Mouse (Mus musculus) right cerebral cortex, adult 2 months (tissue): ENCODE data around the gene Decr2.
"Not testable (repeated sequence)": the region's sequence is repeated elsewhere in the genome, so short reads cannot be mapped to it uniquely, and the experiment has no call there.

Experiments
- DNase-seq, 2 experiments: peaks; one replicate each; pipeline ENCODE4 v3.0.0; 2021 to 2022; ENCODE audit warnings: low spot score in 2 of 2

The Decr2 gene

DNA sequence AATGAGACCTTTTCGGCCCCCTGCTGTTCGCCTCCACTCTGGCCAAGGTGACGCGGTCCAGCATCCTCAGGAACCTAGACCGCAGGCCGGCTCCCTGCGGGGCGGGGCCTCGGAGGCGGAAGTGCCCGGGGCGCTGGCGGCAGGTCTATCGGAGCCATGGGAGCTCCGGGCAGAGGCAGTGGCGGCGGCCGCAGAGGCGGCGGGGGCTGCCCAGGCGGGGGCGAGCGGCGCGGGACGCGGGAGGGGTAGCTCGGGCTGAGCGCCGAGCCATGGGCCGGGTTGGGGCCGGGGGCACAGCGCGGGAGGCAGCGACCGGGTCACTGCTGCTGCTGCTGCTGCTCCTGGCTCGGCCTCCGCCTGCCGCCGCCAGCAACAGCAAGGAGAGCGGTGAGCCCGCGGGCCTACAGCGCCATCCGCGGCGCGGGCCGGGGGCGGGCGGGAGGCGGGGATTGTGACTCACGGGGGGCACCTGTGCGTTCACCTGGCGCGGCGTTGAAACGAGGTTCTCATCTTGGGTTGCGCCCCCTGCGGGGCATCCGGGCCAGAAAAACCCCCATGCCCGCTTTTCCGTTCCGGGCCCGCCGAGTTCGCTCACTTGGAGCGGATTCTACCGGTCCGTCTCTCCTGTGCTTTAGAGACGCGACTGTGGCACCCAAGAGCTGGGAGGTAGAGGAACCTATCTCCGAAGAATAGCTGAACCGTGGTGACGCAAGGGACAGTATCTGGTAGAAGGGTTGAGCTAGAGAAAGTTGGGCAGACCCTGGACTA lies 23.2 kb upstream of the Decr2 start, which contains the start of gene Tmem8:
Gene Tmem8, plus strand, starts transcription at position 119 of the 768 bp plus-strand sequence.
- peak; percentile 69 to 72 for DNase-seq

DNA sequence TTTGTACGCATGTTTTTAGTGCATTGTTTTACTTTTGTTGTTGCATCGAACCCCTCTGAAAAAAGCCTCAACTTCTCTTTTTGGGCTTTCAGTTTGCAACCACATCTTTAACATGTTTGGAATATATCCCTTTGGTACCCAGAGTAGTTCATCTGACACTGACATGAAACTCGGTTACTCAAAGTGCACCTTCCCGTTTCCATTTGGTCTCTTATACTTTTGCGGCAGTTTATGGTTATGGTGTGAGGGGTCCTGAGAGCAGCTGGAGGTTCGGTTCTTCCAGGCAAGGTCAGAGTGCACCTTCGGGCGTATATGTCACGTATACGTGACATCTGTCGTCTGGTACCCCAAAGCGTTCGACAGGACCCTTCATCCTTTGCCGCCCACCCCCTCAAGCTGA lies 22.6 kb upstream of the Decr2 start:
- DNase-seq, result no peak

DNA sequence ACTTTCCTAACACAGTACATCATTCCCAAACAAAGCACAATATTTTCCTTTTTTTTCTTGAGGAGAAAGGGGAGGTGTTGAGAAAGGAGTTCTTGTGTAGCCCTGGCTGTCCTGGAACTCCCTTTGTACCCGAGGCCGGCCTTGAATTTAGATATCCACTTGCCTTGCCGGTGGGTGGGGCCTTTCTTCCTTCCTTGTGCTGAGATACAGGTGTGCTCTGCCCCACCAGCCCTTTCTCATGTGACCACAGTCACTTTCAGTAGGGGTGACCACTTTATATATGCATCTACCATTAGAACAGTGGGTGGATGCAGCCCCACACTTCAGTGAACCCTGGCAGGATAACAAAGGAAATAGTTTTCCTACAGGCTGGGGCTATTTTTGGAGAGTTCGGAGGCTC lies 21.6 kb upstream of the Decr2 start:
- DNase-seq, result no peak

DNA sequence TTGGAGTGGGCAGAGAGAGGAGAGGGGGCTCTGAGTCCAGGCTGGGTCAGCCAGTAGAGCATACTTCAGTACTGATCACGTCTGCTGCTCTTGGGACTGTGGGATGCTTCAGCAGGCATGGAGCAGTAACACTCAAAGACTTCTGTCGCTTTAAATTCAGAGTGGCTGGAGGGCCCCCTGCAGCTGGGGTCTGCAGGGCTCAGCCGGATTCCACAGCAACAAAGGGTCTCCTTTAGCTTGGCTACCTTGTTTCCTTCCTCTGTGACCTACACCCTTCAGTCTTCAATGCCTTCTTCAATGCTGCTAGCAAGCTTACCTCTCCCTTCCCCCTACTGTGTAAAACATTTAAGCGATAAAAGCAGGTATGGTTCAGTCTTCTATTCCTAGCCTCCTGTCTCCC lies 20.9 kb upstream of the Decr2 start:
- DNase-seq, result no peak

DNA sequence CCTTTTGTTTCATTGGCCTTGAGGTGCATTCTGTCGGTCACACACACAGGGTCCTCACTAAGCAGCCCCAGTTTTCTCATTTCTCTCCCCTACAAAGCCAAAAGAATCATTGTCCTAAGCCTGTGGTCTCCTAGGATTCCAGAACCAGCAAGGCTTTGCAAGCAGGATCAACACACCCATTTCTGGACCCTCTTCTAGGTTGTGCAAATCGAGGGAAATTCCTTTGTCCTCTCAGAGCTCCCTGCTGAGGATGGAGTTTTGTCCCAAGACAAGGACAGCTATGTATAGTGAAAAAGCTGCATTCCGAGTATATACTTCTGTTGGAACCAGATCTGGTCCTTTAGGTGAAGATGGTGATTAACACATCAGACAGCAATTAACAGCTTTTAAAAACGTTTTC lies 20.0 kb upstream of the Decr2 start:
- no peak for DNase-seq

DNA sequence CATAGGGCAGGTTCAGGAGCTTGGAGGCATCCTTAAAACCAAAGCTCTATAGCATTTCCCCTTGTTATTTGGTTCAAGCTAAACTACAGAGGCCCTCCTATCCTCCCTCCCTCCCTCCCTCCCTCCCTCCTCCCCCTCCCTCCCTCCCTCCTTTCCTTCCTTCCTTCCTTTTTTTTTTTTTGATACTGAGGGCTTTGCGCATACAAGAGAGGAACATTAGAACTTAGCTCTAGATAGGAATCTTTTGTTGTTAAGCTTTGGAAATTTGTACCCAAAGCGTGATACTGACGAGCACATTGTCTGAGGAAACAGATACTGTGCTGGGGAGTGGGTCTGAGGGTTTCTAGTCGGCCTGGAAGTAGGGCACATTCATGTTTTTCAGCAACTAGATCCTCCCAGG lies 15.5 kb upstream of the Decr2 start:
- no peak for DNase-seq

DNA sequence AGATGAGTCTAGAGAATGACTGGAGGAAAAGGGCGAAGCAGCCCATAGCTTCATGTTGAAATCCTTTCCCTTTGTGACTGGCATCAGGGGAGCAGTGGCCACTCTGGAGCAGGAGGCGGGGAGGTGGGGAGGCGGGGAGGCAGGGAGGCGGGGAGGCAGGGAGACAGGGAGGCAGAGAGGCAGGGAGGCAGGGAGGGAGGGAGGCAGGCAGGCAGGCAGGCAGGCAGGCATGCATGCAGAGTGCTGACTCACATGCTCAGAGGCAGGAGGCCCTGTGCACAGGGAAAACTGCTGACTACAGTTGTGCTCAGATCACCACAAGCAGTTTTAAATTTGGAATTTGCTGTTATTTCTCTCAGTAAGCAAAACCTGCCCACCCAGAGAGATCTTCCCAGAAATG lies 11.3 kb upstream of the Decr2 start:
- peak in 1 of 2 experiments; percentile 35 for DNase-seq

DNA sequence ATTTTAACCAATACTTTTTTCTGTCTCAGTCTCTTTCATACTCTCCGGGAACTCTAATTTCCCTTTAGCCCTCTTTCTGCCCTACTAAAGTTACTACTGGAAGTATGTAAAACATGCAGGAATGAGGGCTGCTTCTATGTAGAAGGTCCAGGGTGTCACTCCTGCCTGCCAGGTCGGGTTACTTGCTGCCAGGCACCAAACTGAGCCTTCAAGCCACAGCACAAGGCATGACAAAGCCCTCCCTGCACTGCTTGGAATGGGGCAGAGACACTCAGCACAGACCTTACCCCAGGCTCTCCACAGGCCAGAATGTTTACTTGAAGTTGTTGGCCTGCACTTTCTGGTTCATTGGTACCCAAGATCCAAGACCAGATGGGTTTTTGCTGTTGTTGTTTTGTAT lies 10.0 kb upstream of the Decr2 start:
- no peak for DNase-seq

DNA sequence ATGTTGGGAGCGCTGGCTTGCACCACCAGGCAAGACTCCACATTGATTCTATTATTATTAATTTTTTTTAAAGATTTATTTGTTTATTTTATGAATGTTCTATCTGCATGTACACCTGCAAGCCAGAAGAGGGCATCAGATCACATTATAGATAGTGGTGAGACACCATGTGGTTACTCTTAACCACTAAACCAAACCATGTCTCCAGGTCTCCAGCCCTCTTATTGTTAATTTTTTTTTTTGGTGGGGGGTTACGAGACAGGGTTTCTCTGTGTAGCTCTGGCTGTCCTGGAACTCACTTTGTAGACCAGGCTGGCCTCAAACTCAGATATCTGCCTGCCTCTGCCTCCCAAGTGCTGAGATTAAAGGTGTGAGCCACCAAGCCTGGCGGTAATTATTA lies 9.2 kb upstream of the Decr2 start:
- not testable (repeated sequence) for DNase-seq

DNA sequence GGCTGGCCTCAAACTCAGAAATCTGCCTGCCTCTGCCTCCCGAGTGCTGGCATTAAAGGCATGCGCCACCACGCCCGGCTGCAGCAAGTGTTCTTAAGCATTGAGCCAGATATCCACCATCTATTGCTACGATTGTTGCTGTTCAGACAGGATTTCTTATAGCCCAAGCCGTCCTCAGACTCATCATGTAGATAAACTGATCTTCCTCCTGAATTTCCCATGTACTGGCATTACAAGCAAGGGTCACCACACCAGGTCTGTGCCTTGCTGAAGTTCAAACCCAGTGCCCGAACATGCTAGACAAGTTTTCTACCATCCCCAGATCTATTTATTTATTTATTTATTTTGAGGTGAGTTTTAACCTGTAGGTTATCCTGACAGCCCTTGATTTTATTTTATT lies 8.3 kb upstream of the Decr2 start:
- no peak for DNase-seq

DNA sequence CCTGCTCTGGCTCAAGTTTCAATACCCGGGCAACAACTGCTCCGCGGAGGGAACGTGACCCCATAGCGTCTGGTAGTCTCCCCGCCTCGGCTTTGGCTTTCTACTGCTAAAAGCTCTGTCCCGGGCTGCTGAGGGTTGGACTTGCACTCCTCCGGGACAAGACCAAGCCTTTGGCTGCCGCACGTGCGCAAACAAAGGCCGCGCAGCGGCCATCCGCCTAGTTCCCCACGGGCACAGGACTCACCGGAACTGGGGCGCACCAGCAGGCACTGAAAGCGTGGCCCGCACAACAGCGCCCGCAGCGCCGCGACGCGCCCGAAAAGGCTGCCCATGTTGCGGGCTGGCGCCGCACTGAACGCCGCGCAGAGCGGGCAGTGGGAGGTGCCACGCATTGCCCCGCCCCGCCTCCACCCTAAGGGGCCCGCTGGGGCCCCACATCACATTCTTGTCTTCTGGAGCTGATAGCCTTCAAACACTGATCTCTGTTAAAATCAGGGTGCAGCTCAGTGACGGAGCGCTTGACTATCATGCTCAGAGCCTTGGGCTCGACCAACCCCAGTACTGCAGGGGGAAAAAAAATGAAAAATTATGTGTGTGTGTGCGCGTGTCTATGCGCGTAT lies 5.1 kb upstream of the Decr2 start, which contains the start of gene Nme4:
Gene Nme4, minus strand, starts transcription at position 482 of the 620 bp plus-strand sequence.
- peak; percentile 74 to 75 for DNase-seq

DNA sequence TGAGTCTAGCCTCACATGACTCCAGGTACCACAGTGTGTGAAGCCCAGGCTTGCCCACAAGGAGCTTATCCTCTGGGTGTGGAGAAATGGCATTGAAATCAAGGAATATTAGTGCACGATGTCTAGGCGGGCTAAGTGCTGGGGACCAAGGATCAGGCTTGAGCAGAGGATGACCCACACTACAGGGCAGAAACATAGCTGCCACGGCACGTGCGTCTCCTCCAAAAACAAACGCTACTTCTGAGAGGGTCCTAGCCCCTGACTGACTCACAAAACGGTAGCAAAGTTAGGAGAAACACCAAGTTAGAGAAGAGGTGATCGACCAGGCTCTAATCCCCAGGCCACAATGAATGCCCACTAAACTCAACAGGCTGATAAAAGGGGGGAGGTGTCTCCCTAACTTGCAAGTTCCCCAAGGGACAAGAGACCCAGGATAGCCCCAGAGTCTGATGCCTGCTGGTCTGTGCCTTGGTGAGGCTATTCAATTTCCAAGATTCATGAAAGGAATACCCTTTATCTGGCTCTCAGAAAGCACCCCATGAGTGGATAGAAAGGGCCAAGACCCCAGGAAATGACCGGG lies 4.5 kb upstream of the Decr2 start:
- no peak for DNase-seq

DNA sequence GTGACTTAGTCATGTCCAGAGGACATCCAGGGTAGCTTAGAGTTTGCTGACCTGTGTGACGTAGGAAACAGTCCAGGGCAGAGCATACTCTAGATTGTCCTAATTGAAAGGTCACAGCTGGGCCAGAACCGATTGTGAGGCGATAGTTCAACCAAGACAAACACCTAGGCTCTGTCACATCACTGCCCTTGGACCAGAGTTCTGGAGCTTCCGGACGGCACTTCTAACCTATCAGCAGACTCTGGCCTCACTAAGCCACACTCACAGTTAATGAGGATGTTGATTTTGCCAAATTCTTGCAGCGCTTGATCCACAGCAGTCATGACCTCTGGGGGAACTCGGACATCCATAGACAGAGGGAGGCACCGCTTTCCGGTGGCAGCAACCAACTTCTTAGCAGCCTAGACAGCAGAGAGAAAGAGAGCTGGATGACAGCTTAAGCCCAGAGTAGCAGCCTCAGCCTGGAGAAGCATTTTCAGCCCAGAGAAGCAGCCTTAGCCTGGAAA lies 3.0 kb downstream of the Decr2 start:
- DNase-seq, result no peak

DNA sequence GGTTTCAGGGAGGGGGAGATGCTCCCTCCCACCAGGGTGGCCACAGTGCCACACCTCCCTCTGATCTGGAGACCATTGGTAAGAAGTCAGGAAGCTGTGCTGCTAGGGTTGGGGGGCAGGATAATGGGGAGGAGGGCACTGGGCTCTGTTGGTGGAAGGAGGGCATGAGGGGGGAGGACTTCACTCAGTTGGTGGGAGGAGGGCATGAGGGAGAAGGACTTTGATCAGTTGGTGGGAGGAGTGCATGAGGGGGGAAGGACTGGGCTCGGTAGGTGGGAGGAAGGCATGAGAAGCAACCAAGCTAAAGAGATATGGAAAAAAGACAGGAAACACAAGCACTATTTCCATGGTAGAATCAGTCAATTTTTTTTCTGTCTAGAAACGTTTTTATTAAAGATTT lies 9.3 kb downstream of the Decr2 start:
- no peak for DNase-seq

DNA sequence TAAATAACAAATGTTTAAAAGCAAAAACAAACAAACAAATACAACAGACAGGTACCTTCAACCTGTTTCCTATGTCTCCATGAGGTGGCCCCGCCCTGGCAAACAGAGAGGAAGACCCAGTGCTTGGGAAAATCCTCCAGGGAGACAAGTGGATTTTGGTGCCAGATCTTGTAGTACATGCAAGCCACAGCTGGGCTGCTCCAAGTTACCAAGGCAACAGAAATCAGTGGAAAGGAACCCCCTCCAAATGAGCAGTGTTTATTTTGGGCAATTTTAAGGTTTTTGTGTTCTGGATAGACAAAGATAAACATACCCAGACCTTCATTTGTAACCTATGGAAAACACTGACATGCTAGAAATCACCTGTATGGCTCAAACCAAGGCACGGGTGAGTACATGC lies 11.3 kb downstream of the Decr2 start:
- DNase-seq, result peak in 1 of 2 experiments; percentile 40

DNA sequence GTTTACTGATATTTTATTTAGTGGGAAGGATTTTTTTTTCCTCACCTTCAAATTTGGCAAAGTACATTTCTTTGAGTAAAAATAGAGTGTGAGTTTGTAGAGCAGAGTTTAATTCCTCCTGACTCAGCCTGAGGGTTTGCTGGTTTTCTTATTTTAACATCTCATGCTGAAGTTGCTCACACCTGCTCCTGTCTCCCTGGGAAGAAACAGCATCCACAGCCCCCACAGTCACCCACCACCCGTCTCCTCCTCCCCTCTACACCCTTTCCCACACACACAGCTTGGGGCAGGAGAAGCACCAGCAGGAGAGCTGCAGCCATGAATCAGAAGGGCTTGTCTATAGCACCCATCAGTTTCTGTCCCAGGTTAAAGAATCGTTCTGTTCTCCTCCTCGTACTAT lies 14.9 kb downstream of the Decr2 start:
- peak; percentile 75 to 77 for DNase-seq

DNA sequence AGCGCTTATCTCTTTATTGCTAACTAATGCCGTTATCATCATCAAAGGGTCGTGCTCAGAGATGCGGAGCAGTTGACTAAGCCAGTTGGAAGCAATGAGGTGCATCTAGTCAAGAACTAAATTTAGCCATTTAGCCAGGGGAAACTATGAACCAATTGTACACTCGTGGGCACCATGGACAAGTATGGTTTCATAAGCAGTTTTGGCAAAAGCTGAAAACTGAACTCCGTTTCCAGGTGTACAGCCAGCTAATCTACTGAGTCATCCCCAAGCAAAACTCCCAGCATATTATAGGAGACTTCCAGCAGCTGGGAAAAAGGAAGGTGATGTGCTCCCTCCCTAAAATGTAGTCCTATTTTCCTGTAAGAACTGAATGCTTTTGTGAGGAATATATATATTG lies 20.0 kb downstream of the Decr2 start:
- DNase-seq, result no peak

DNA sequence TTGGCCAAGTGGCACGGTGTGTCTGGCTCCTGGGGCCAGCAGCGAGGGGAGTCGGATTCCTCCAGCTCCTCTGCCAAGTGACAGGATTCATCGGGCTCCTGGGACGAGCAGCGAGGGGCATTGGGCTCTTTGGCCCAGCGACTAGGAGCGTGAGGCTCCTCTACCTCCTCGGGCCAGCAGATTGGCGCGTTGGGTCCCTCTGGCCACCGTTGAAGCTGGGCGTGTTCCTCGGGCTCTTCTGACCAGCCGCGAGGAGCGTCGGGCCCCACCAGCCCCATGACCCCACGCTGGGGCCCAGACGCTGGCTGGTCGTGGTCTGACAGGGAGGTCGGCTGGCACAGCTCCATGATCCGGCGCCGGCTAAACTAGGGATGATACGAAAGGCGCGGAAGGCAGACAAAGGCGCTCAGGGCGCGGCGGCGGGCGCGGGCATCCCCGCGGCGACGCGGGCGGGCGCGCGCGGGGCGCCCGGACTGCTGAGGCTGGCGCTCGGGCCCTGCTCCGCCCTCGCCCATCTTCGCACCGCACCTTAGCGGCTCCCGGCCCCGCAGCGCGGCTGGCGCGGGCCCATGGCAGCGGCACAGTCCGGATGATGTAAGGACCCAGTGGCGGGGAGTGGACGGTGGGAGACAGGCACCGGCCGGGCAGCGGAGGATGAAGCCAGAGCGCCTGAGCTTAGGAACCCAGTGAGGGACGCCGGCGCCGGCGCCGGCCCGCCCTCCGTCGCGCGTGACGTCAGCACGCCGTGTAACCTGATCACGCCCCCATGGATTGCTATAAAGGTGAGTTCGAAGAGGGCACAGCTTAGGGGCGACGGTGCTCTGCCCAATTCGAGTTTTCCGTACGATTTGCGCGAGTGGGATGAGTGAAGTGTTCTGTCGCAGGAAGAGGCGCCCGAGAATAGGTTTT lies 21.1 kb downstream of the Decr2 start, which contains the start of gene Rab11fip3:
Gene Rab11fip3, minus strand, starts transcription at position 725 of the 909 bp plus-strand sequence.
- peak; percentile 80 to 85 for DNase-seq

DNA sequence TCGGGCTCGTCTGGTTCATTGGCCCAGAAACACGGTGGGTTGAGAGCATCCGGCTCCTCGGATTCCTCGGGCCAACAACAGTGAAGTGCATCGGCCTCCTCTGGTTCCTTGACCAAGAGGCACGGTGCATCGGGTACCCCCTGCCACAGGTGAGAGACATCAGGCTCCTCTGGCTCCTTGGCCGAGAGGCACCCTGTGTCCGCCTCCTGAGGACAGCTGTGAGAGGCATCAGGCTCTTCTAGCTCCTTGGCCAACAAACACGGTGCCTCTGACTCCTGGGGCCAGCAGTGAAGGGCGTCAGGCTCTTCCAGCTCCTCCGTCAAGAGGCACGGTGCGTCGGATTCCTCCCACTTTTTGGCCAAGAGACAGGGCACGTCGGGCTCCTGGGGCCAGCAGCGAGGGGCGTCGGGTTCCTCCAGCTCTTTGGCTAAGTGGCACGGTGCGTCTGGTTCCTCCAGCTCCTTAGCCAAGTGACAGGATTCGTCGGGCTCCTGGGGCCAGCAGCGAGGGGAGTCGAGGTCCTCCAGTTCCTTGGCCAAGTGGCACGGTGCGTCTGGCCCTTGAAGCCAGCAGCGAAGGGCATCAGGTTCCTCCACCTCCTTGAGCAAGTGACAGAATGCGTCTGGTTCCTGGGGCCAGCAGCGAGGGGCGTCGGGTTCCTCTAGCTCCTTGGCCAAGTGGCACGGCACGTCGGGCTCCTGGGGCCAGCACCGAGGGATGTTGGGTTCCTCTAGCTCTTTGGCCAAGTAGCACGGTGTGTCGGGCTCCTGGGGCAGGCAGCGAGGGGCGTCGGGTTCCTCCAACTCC lies 21.9 kb downstream of the Decr2 start:
- no peak for DNase-seq

DNA sequence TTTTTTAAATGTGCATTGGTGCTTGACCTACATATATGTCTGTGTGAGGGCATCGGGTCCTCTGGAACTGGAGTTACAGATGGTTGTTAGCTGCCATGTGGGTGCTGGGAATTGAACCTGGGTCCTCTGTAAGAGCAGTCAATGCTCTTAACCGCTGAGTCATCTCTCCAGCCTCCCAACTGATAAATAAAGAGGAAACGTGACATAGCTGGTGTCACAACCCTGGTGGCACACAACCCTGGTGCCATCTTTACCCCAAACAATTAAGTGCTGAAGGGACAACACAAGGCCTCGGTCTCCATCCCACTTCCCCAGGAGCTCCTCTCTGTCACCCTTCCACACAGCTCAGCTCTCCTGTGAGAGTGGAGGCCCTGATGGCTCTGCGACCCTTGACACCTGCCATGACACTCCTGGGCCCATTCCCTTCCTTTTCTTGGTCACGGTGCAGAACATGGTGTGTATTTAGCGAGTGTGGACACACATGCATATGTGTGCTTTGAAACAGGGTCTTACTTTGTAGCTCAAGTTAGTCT lies 23.6 kb downstream of the Decr2 start:
- DNase-seq, result no peak

DNA sequence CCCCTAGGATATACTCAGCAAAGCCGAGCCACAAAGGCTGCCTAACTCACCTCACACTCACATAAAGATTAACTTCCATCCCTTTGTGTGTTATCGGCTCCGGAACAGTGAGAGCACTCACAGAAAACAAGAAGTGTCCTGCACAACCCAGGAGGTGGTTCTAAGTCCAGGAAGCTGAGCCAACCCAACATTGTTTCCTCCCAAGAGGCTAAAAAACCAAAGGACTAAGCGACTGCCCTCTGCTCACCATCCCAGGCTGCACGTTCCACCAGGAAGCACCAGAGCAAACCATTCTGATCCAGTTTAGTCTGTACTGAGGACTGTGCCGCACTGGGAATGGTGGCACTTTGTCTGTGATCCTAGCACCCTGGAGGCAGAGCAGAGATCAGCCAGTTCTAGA lies 25.2 kb downstream of the Decr2 start:
- no peak for DNase-seq
